Mouse (Mus musculus): ENCODE data around the gene Tas1r1. TPM values are rescaled to one million over a fixed set of nuclear protein-coding genes. Genes with fewer than 3 reads are reported as not detected.

Tas1r1 gene
- not detected for polyA plus RNA-seq (2015; fragmentation: Illumina TruSeq; extraction: RNeasy Lipid Tissue Mini Kit (QIAGEN cat#74804); ENCODE audit: insufficient read depth, low replicate concordance)

DNA sequence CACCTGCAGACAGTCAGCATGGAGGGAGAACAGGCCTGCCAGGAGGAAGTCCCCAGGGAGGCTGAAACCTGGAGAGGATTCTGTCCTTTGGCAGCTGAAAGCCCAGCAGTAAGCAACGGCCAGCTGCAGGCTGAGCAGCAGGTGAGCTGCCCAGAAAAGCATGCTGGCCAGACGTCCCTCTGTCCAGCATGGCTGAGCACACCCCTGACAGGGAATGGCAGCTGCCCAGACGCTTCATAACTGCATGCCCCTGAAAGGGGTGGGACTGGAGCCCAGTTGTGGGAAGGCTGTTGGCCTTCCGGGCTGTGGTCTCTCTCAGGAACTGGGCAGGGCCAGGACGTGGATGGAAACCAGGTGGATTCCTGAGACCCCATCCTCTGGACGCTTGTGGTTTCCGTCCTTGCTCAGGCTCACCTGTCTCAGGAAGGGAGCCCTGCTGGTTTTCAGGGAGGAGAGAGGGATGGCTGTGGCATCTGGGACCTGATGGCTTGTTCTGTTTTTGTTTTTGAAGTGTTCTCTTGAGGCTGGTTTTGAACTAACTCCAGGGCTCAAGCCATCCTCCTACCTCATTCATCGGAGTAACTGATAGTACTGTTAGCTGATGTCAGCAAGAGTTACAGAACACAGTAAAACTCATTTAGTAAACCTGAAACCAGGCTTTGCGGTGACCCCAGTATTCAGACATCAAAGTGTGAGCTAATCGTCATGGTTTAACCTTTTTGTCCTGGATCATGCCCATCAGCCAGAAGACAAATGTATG lies at the start of gene Tas1r1:
Gene Tas1r1, minus strand, starts transcription at position 344 of the 760 bp plus-strand sequence.

GRCm38 (mm10) chr4:152072121-152072601 lies 33.8 kb upstream of the Tas1r1 start, which contains the start of gene Plekhg5:
Gene Plekhg5, plus strand, starts transcription at chr4:152072498.

DNA sequence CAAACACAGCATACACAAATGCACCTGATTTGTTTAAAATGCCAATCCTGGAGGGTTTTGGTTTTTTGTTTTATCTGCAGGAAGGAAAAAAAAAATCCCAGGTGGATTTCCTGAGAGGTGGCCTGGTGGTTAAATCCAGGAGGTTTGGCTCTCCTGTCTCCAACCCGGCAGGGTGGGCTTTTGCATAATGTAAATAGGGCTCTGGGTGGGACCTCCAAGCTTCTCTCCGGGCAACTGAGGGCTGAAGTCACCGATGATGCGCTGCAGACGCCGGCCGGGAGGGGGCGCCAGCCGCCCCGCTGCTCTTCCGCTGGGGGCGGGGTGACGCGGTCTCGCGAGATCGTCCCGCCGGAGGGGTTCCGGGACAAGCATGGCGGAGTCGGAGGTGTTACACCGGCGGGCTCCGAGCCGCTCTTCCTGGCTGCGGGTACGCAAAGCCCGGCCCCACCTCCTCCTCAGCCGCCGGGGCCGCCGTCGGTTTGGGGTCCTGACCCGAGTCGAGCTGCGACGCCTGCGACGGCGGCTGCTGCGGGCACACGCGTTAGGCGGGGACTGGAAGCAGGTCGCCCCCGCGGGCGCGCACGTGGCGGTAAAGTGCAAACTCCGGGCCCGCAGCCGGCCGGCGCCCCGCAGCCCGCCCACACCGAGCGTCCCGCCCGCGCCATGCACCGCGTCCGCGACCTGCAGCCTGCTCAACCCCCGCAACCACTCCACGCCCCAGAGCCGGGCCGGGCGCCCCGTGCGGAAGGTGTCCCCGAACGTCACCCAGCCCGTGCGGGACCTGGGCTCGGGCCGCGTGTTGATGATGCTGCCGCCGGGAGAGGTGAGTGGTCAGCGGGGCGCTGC lies 840 bp upstream of the Tas1r1 start, which contains the start of gene Nol9:
Gene Nol9, plus strand, starts transcription at position 337 of the 846 bp plus-strand sequence.

DNA sequence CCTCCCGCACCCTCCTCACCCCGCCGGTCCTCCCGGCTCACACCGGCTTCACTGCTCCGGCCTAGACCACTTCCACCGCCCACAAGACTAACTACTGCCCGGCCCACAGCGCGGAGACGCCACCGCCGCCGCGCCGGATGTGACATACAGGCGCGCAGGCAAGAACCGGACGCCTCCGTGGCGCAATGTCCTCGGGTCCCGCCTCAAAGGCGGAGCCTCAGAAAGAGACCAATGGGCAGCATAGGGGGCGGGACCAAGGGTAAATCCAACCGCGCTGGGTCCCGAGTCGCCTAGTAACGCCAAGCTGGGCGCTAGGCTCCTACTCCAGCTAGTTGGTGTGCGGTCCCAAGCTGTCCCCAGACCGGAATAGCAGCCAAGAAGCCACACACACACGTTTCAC lies 10.8 kb downstream of the Tas1r1 start, which contains the start of gene Zbtb48:
Gene Zbtb48, minus strand, starts transcription at position 148 of the 400 bp plus-strand sequence.

DNA sequence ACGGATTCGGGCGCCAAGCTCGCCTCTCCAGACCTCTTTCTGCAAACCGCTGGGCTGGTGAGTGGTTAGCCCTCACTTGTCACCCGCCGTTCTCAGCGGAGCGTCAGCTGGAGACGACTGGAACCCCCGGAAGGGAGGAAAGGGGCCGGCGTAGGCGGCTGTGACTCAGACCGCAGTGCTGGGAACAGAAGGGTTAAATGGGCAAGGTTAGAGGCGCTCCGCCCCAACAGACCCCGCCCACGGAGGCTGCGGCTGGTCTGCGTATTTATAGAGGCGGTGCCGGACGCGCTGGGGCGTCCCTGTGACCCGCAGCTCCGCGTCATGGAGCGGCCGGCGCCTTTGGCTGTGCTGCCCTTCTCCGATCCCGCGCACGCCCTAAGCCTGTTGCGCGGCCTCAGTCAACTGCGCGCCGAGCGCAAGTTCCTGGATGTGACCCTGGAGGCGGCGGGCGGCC lies 29.7 kb downstream of the Tas1r1 start, which contains the start of gene Klhl21:
Gene Klhl21, plus strand, starts transcription at position 182 of the 454 bp plus-strand sequence.

GRCm38 (mm10) chr4:151996173-151996950 lies 42.0 kb downstream of the Tas1r1 start, which contains the start of gene Phf13:
Gene Phf13, minus strand, starts transcription at chr4:151996258.

DNA sequence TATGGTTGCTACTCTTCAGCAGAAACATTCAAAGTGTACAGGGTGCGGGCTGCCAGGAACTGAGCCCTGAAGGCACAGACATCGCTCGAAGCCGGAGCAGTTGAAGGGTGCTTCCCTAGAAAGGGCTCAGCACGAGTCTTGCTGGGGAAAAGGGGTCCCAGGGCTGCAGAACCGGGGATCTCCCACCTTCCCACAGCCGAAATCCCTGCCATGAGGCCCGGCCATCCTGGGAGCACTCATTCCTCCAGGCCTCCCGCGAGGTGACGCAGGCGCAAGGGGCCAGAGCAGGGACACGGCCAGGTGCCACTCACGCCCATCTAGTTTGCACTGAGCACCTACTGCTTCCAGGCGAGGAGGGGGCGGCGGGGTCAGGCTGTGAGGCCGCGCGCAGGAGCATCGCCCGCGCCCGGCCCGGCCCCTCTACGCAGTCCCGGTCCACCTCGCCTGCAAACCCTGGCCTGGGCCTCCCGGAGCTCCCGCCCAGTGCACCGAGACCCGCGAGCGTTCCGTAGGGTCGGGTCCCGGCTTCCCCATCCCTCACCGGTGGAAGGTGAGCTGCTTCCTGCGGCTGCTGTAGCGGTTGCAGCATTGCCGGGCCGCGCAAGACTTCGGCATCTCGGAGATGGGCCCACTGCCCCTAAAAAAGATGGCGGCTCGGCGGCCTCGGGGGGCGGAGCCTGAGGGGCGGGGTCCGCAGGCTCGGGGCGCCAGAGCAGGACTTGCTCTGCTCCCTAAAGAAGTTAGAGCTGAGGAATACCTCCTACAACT lies 49.8 kb downstream of the Tas1r1 start, which contains the start of gene Thap3:
Gene Thap3, minus strand, starts transcription at position 656 of the 768 bp plus-strand sequence.

Other genes starting within 250 kb of the Tas1r1 start
- 45.7 TPM for gene Camta1, start 176.7 kb downstream of the Tas1r1 start, polyA plus RNA-seq (2015; fragmentation: Illumina TruSeq; extraction: RNeasy Lipid Tissue Mini Kit (QIAGEN cat#74804); ENCODE audit: insufficient read depth, low replicate concordance)
- 55.6 TPM for gene Dnajc11, start 104.9 kb downstream of the Tas1r1 start, polyA plus RNA-seq (2015; fragmentation: Illumina TruSeq; extraction: RNeasy Lipid Tissue Mini Kit (QIAGEN cat#74804); ENCODE audit: insufficient read depth, low replicate concordance)
- 7.9 TPM for gene Thap3, start 49.6 kb downstream of the Tas1r1 start, polyA plus RNA-seq (2015; fragmentation: Illumina TruSeq; extraction: RNeasy Lipid Tissue Mini Kit (QIAGEN cat#74804); ENCODE audit: insufficient read depth, low replicate concordance)
- gene Phf13, start 42.3 kb downstream of the Tas1r1 start, polyA plus RNA-seq (2015; fragmentation: Illumina TruSeq; extraction: RNeasy Lipid Tissue Mini Kit (QIAGEN cat#74804); ENCODE audit: insufficient read depth, low replicate concordance), result 6.4 TPM
- gene Klhl21, start 29.8 kb downstream of the Tas1r1 start, polyA plus RNA-seq (2015; fragmentation: Illumina TruSeq; extraction: RNeasy Lipid Tissue Mini Kit (QIAGEN cat#74804); ENCODE audit: insufficient read depth, low replicate concordance), result 7.9 TPM
- 9.2 TPM for gene Zbtb48, start 10.9 kb downstream of the Tas1r1 start, polyA plus RNA-seq (2015; fragmentation: Illumina TruSeq; extraction: RNeasy Lipid Tissue Mini Kit (QIAGEN cat#74804); ENCODE audit: insufficient read depth, low replicate concordance)
- 29.8 TPM for gene Nol9, start 753 bp upstream of the Tas1r1 start, polyA plus RNA-seq (2015; fragmentation: Illumina TruSeq; extraction: RNeasy Lipid Tissue Mini Kit (QIAGEN cat#74804); ENCODE audit: insufficient read depth, low replicate concordance)
- 1.6 TPM for gene Plekhg5, start 33.9 kb upstream of the Tas1r1 start, polyA plus RNA-seq (2015; fragmentation: Illumina TruSeq; extraction: RNeasy Lipid Tissue Mini Kit (QIAGEN cat#74804); ENCODE audit: insufficient read depth, low replicate concordance)
- 5.4 TPM for gene Tnfrsf25, start 77.4 kb upstream of the Tas1r1 start, polyA plus RNA-seq (2015; fragmentation: Illumina TruSeq; extraction: RNeasy Lipid Tissue Mini Kit (QIAGEN cat#74804); ENCODE audit: insufficient read depth, low replicate concordance)
- 0.79 TPM for gene Espn, start 113.8 kb upstream of the Tas1r1 start, polyA plus RNA-seq (2015; fragmentation: Illumina TruSeq; extraction: RNeasy Lipid Tissue Mini Kit (QIAGEN cat#74804); ENCODE audit: insufficient read depth, low replicate concordance)
- 0.08 TPM for gene Hes2, start 120.3 kb upstream of the Tas1r1 start, polyA plus RNA-seq (2015; fragmentation: Illumina TruSeq; extraction: RNeasy Lipid Tissue Mini Kit (QIAGEN cat#74804); ENCODE audit: insufficient read depth, low replicate concordance)
- gene Acot7, start 139.6 kb upstream of the Tas1r1 start, polyA plus RNA-seq (2015; fragmentation: Illumina TruSeq; extraction: RNeasy Lipid Tissue Mini Kit (QIAGEN cat#74804); ENCODE audit: insufficient read depth, low replicate concordance), result 10.9 TPM
- 2.8 TPM for gene Gpr153, start 235.7 kb upstream of the Tas1r1 start, polyA plus RNA-seq (2015; fragmentation: Illumina TruSeq; extraction: RNeasy Lipid Tissue Mini Kit (QIAGEN cat#74804); ENCODE audit: insufficient read depth, low replicate concordance)

Data from spleen, adult 10 weeks (tissue).